Mouse (Mus musculus): ENCODE data around the gene Klc1.

The Klc1 gene

GRCm38 (mm10) chr12:111743981-111744423, 14.6 kb upstream of the Klc1 start:
- peak in 1 of 2 experiments; percentile 22 for DNase-seq (ENCODE audit: low spot score in 2 of 2)

- DNase-seq (ENCODE audit: low spot score in 2 of 2) = no peak
Measured at GRCm38 (mm10) chr12:111745274-111745673, 13.4 kb upstream of the Klc1 start.

GRCm38 (mm10) chr12:111746091-111746490, 12.6 kb upstream of the Klc1 start:
- DNase-seq (ENCODE audit: low spot score in 2 of 2) = peak in 1 of 2 experiments; percentile 71

- DNase-seq (ENCODE audit: low spot score in 2 of 2) = no peak
Measured at GRCm38 (mm10) chr12:111747421-111747820, 11.2 kb upstream of the Klc1 start.

- DNase-seq (ENCODE audit: low spot score in 2 of 2) = no peak
Measured at GRCm38 (mm10) chr12:111750739-111751138, 7.9 kb upstream of the Klc1 start.

GRCm38 (mm10) chr12:111752491-111752890, 6.2 kb upstream of the Klc1 start:
- no peak for DNase-seq (ENCODE audit: low spot score in 2 of 2)

GRCm38 (mm10) chr12:111753347-111753746, 5.3 kb upstream of the Klc1 start:
- DNase-seq (ENCODE audit: low spot score in 2 of 2) = no peak

- no peak for DNase-seq (ENCODE audit: low spot score in 2 of 2)
Measured at GRCm38 (mm10) chr12:111754710-111755109, 3.9 kb upstream of the Klc1 start.

- no peak for DNase-seq (ENCODE audit: low spot score in 2 of 2)
Measured at GRCm38 (mm10) chr12:111755231-111755630, 3.4 kb upstream of the Klc1 start.

GRCm38 (mm10) chr12:111756082-111756697, 2.5 kb upstream of the Klc1 start:
- no peak for DNase-seq (ENCODE audit: low spot score in 2 of 2)

GRCm38 (mm10) chr12:111756698-111757082, 2.0 kb upstream of the Klc1 start:
- DNase-seq (ENCODE audit: low spot score in 2 of 2) = no peak

- DNase-seq (ENCODE audit: low spot score in 2 of 2) = no peak
Measured at GRCm38 (mm10) chr12:111757561-111758325, 906 bp upstream of the Klc1 start.

- DNase-seq (ENCODE audit: low spot score in 2 of 2) = peak; percentile 46 to 54
Measured at GRCm38 (mm10) chr12:111759176-111760061, 770 bp downstream of the Klc1 start.

GRCm38 (mm10) chr12:111760306-111760908, 1.8 kb downstream of the Klc1 start:
- DNase-seq (ENCODE audit: low spot score in 2 of 2) = no peak

GRCm38 (mm10) chr12:111762620-111763280, 4.1 kb downstream of the Klc1 start:
- no peak for DNase-seq (ENCODE audit: low spot score in 2 of 2)

GRCm38 (mm10) chr12:111766313-111767236, 7.9 kb downstream of the Klc1 start:
- DNase-seq (ENCODE audit: low spot score in 2 of 2) = no peak

- DNase-seq (ENCODE audit: low spot score in 2 of 2) = no peak
Measured at GRCm38 (mm10) chr12:111768322-111768928, 9.8 kb downstream of the Klc1 start.

- DNase-seq (ENCODE audit: low spot score in 2 of 2) = no peak
Measured at GRCm38 (mm10) chr12:111769306-111769705, 10.7 kb downstream of the Klc1 start.

GRCm38 (mm10) chr12:111769816-111770577, 11.3 kb downstream of the Klc1 start:
- no peak for DNase-seq (ENCODE audit: low spot score in 2 of 2)

Data from urinary bladder, adult 18-20 months (tissue).